Mouse (Mus musculus) stomach, embryonic 16.5 days (tissue): ENCODE results near the gene 4430402I18Rik. TPM values are rescaled to one million over a fixed set of nuclear protein-coding genes. Genes with fewer than 3 reads are reported as not detected.

Experiments used
- ATAC-seq: fragments of 200-750 bp; cut with Nextera tagmentation; 2 replicates; pipeline ENCODE4 v1.8.0; 2017; ENCODE audit warnings: moderate number of reproducible peaks, moderate TSS enrichment; ENCODE audit not compliant: insufficient read depth, low FRiP score
- H3K27ac ChIP-seq: fragments of 300-500 bp; sonication (generic); 2 replicates; pipeline ENCODE4 v1.5.1; 2014; ENCODE audit warnings: low read length
- H3K27me3 ChIP-seq: fragments of 300-500 bp; sonication (generic); 2 replicates; pipeline ENCODE4 v1.6.1; 2014; ENCODE audit warnings: low read length, control low read depth, mixed read lengths; ENCODE audit not compliant: control insufficient read depth, insufficient read depth
- H3K36me3 ChIP-seq: fragments of 300-500 bp; sonication (generic); 2 replicates; pipeline ENCODE4 v1.6.1; 2014; ENCODE audit warnings: low read length; ENCODE audit not compliant: control insufficient read depth, insufficient read depth
- H3K4me1 ChIP-seq: fragments of 300-500 bp; sonication (generic); 2 replicates; pipeline ENCODE4 v1.6.1; 2014; ENCODE audit warnings: low read length, control low read depth, mixed read lengths; ENCODE audit not compliant: control insufficient read depth, insufficient read depth
- H3K4me2 ChIP-seq: fragments of 300-500 bp; sonication (generic); 2 replicates; pipeline ENCODE4 v1.6.1; 2014; ENCODE audit warnings: low read depth, low read length, mixed read lengths
- H3K4me3 ChIP-seq: fragments of 300-500 bp; sonication (generic); replicated peaks from 2 replicates; pipeline ENCODE4 v1.5.1; 2014; ENCODE audit warnings: mild to moderate bottlenecking, low read length
- H3K9ac ChIP-seq: fragments of 300-500 bp; sonication (generic); 2 replicates; pipeline ENCODE4 v1.6.1; 2014; ENCODE audit warnings: low read length
- H3K9me3 ChIP-seq: fragments of 300-500 bp; sonication (generic); replicated peaks from 2 replicates; pipeline ENCODE4 v1.6.1; 2016; ENCODE audit warnings: low read length, control low read depth; ENCODE audit not compliant: control insufficient read depth
- WGBS: fragments of 180-500 bp; shearing (Covaris S2); extraction: QIAGEN DNeasy Blood & Tissue Kit; methylation state at CpG from one replicate; pipeline ENCODE4 v1.1.7; 2014; 5-methylcytosine and 5-hydroxymethylcytosine counted together
- polyA plus RNA-seq: library from polyadenylated mRNA; unstranded; fragments of >200 nt; fragmentation: Nextera tagmentation; extraction: Ambion mirVana; gene quantifications from 2 replicates; pipeline ENCODE4 v1.2.1, GENCODE M21; 2015

Gene 4430402I18Rik
- polyA plus RNA-seq, 1 experiment from 2014 or later = 0.74 TPM

DNA sequence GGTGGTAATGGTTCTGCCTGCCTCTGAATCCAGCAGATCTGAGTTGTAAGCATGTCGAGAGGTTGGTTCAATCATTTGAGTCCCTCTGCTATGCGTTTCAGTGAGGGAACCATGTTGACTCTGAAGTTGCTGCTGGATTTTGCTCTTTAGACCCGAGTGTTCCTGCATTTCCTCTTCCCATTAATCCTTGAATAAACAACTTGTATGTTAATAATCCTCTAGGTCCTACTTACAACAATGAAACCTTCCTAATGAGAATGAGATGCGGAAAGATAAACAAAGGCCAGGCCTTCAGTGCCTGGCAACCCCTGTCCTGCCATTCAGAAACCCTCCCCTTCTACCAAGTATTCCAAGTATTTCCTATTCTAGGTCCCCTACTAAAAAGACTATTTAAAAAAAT lies 51.1 kb downstream of the 4430402I18Rik start:
- ATAC-seq = no peak
- Histone ChIP-seq H3K27me3 (no peaks in the 10 kb centered on the region), H3K4me1 (0 out of 2 replicates have a peak, but pooled peaks cover 3% of the 10 kb centered on the region), H3K36me3 (no peaks in the 10 kb centered on the region), H3K27ac (no peak overlapping the region; the same call in 1 of the 2 replicates), H3K9ac (no peak overlapping the region), H3K9me3 (no peaks in the 10 kb centered on the region), H3K4me3 (no peak overlapping the region), H3K4me2 (no peak overlapping the region)
- 29% methylated on average over 4 of the region's 4 CpGs for WGBS

DNA sequence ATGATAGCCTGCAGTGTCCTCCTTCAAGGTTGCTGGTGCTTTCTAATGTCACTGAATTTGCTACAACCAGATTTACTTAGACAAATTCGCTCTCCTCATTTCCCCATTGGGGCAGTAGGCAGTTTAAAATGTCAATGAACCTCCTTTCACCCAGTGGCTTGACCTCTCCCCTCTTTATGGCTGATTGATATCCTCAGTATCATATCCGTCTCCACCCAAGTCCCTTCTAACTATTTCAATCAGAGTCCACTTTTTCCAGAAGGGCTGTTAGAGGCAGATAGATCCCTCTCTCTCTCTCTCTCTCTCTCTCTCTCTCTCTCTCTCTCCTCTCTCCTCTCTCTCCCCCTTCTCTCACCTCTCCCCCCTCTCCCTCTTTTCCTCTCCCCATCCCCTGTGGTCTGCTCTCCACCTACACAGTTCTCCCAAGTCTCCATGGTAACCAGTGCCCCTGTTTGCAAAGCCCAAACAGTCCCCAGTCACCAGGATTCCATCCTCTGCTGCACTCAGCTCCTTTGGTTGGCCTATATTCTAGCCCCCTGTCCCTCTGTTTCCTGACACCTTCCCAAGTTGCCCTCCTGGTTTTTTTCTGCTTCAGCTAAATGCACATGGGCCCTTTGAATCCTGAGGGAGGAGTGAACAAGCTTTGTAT lies 51.9 kb downstream of the 4430402I18Rik start:
- Histone ChIP-seq H3K9ac (no peak overlapping the region), H3K36me3 (no peaks in the 10 kb centered on the region), H3K9me3 (no peaks in the 10 kb centered on the region), H3K4me2 (no peak overlapping the region), H3K4me1 (0 out of 2 replicates have a peak, but pooled peaks cover 3% of the 10 kb centered on the region), H3K4me3 (no peak overlapping the region), H3K27ac (no peak overlapping the region), H3K27me3 (no peaks in the 10 kb centered on the region)
- no peak for ATAC-seq
- WGBS = 55% methylated on average over 2 of the region's 2 CpGs

DNA sequence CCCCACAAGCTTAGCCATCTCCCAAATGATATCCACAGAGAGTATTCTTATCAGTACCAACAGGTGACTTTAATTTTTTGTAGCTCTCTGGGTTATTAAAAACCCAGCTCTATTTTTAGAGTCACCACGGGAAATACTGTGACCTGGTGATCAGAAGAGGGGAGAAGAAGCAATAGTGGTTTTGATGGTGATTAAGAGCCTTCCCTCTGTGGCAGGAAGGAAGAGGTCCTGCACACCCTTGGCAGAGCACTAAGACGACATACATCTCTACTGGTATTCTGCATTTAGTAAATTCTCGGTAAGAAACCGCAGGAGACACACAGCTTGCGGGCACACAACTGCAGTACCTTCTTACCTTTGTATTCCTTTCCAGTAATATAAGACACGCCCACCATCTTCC lies 53.0 kb downstream of the 4430402I18Rik start:
- ATAC-seq = no peak
- no peak overlapping the region for H3K9ac ChIP-seq
- H3K36me3 ChIP-seq = no peaks in the 10 kb centered on the region
- no peak overlapping the region for H3K4me2 ChIP-seq
- no peak overlapping the region for H3K27ac ChIP-seq
- no peak overlapping the region for H3K4me3 ChIP-seq
- 79% methylated on average over 6 of the region's 6 CpGs for WGBS
- no peaks in the 10 kb centered on the region for H3K9me3 ChIP-seq
- 0 out of 2 replicates have a peak, but pooled peaks cover 3% of the 10 kb centered on the region for H3K4me1 ChIP-seq
- H3K27me3 ChIP-seq = no peaks in the 10 kb centered on the region

DNA sequence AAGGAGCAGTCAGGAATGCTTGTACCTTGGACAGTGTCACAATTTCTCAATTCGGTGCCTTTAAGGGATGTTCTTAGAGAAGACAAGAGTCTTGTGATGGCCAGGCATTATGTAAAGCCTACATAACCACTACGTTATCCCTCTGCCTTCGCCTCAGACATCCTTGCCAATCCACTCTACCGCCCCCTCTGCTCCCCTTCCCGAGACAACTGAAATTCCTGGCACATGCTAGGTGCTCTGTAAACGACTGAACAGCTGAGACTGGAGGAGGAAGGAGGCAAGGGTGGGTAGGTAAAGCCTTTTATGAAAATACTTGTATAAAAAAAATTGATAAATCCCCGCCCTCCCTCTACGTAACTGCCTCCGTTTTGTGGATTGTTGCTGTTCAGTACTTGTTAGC lies 58.9 kb downstream of the 4430402I18Rik start:
- Histone ChIP-seq H3K36me3 (no peaks in the 10 kb centered on the region), H3K9me3 (no peaks in the 10 kb centered on the region), H3K4me1 (no peaks in the 10 kb centered on the region), H3K27me3 (no peaks in the 10 kb centered on the region), H3K4me3 (no peak overlapping the region), H3K9ac (no peak overlapping the region), H3K4me2 (no peak overlapping the region), H3K27ac (no peak overlapping the region)
- WGBS = 52% methylated on average over 9 of the region's 9 CpGs
- ATAC-seq = no peak

DNA sequence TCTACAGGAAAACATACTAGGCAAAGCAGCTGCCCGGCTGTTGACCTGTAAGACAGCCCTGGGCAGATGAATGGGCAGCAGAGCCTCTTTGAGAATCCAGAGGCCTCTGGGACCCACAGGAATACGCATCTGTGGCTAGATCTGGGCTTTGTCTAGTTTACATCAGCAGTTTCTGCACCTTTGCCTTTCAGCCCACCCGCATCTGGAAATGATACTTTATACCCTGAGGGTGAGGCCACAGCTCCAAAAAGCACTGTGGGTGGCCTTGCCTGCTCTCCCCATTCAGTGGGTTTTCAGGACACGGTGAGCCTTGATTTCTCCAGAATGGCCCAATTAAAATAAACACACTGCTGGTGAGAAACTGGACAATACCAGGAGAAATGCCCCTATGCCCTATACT lies 59.4 kb downstream of the 4430402I18Rik start:
- no peak overlapping the region for H3K4me3 ChIP-seq
- no peak overlapping the region for H3K4me2 ChIP-seq
- ATAC-seq = no peak
- WGBS = 41% methylated on average over 4 of the region's 4 CpGs
- no peak overlapping the region for H3K9ac ChIP-seq
- no peaks in the 10 kb centered on the region for H3K27me3 ChIP-seq
- H3K27ac ChIP-seq = no peak overlapping the region
- no peaks in the 10 kb centered on the region for H3K4me1 ChIP-seq
- no peaks in the 10 kb centered on the region for H3K9me3 ChIP-seq
- no peaks in the 10 kb centered on the region for H3K36me3 ChIP-seq

DNA sequence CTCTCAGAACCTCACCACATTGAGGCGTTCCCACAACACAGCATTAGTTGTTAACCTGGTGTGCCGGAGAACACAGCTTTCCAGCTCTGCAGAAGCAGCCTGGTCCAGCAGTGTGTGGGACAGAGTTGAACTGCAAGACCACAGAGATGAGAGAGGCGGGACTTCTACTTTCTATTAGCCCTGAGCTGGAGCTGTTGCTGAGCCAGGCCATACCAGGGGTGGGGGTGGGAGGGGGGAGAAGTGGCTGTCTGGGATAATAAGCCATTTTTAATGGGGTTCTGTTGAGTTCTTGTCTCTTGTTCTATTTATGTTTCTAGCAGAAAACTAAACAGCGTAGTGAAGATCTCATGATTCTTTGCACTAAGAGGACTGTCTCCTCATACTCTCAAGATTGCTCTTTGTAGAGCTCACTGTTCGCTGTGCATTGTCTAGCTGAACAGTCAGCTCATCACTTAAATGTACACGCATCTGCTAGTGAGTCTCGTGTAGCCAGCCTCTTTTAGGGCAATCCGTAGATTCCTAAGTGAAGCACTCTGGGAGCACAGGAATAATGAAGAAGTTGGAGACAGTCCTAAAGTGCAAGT lies 64.0 kb downstream of the 4430402I18Rik start:
- Histone ChIP-seq H3K27ac (no peak overlapping the region), H3K4me1 (no peaks in the 10 kb centered on the region), H3K36me3 (no peaks in the 10 kb centered on the region), H3K4me2 (no peak overlapping the region), H3K9me3 (no peaks in the 10 kb centered on the region), H3K4me3 (no peak overlapping the region), H3K27me3 (no peaks in the 10 kb centered on the region), H3K9ac (no peak overlapping the region)
- 64% methylated on average over 8 of the region's 8 CpGs for WGBS
- no peak for ATAC-seq

DNA sequence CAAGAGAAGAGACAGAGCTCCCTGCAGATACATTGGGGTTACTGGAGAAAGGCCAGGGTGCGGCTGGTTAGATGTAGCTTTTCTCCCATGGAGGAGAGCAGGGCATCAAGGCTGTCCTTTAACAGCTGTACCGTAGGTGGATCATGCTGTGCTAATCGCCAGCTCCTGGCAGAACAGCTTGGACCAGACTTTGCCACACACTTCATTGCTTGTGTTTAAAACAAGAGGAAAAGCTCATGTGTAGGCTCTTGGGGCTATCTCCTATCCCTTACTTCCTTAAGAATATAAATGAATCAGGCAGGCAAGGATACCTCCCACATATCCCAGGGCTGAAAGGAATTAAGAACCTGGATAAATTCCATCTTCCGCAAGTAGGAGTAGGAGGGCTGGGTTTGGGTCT lies 64.8 kb downstream of the 4430402I18Rik start:
- H3K9ac ChIP-seq = no peak overlapping the region
- H3K27ac ChIP-seq = no peak overlapping the region
- no peak overlapping the region for H3K4me2 ChIP-seq
- H3K9me3 ChIP-seq = no peaks in the 10 kb centered on the region
- no peaks in the 10 kb centered on the region for H3K27me3 ChIP-seq
- H3K36me3 ChIP-seq = no peaks in the 10 kb centered on the region
- 82% methylated on average over 4 of the region's 4 CpGs for WGBS
- no peak for ATAC-seq
- H3K4me3 ChIP-seq = no peak overlapping the region
- no peaks in the 10 kb centered on the region for H3K4me1 ChIP-seq

DNA sequence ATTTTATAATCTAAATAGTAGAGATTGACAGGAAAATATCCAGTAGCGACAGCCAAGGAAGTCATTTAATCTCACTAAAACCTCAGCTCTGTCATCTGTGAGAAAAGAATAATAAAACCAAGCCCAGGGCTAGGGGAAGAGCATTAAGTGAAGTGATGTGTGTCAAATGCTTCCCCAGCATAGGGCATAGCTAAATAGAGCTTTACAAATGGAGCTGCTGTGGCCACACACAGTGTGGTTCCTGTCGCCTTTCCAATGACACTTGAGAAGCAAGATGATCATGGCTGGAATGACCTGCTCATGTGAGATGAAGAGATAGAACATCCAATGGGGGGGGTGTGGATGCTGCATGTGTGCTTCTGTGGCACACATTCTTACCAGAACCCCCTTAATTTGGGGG lies 65.5 kb downstream of the 4430402I18Rik start:
- no peaks in the 10 kb centered on the region for H3K9me3 ChIP-seq
- WGBS = 60% methylated on average over 2 of the region's 2 CpGs
- H3K36me3 ChIP-seq = no peaks in the 10 kb centered on the region
- H3K9ac ChIP-seq = no peak overlapping the region
- no peaks in the 10 kb centered on the region for H3K27me3 ChIP-seq
- no peak overlapping the region for H3K4me2 ChIP-seq
- ATAC-seq = no peak
- H3K4me1 ChIP-seq = no peaks in the 10 kb centered on the region
- no peak overlapping the region for H3K4me3 ChIP-seq
- H3K27ac ChIP-seq = no peak overlapping the region

DNA sequence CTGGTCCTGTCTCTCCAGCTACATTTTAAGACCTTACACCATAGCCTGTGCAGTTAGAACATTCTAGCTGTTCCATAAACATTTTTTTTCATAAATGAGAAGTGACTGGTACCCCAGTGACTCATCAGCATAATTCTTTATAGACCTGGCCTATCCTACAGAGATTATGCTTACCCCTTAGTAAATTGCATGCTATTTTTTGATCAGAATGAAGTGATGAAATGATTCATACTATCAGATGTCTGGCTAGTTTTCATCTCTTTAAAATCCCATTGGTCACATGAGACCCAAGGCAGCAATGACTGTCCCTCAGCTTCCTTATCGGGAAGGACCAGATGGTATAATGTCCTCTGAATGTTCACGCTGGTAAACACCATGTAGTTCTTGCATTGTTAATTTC lies 66.8 kb downstream of the 4430402I18Rik start:
- H3K9ac ChIP-seq = no peak overlapping the region
- WGBS = 88% methylated on average over 2 of the region's 2 CpGs
- no peaks in the 10 kb centered on the region for H3K9me3 ChIP-seq
- H3K4me3 ChIP-seq = no peak overlapping the region
- no peak overlapping the region for H3K27ac ChIP-seq
- ATAC-seq = no peak
- no peak overlapping the region for H3K4me2 ChIP-seq
- H3K27me3 ChIP-seq = no peaks in the 10 kb centered on the region
- no peaks in the 10 kb centered on the region for H3K4me1 ChIP-seq
- no peaks in the 10 kb centered on the region for H3K36me3 ChIP-seq
